Mouse (Mus musculus): ENCODE data around the gene Lbhd2. TPM values are rescaled to one million over a fixed set of nuclear protein-coding genes. Genes with fewer than 3 reads are reported as not detected.

The Lbhd2 gene
- total RNA-seq, 2 experiments from 2014 or later = 1.4 to 4.0 TPM

- peak; percentile 82 for DNase-seq
- intact Hi-C loops (cut with DNase I) = no loop called here
Measured at GRCm38 (mm10) chr12:111401454-111402184, 5.0 kb upstream of the Lbhd2 start.

GRCm38 (mm10) chr12:111404880-111405279 lies 1.7 kb upstream of the Lbhd2 start:
- intact Hi-C loops (cut with DNase I) = no loop called here
- DNase-seq = no peak

GRCm38 (mm10) chr12:111409583-111409982 lies 3.0 kb downstream of the Lbhd2 start:
- intact Hi-C loops (cut with DNase I) = no loop called here
- peak; percentile 79 for DNase-seq

GRCm38 (mm10) chr12:111411631-111412355 lies 5.2 kb downstream of the Lbhd2 start:
- DNase-seq = peak; percentile 76
- intact Hi-C loops (cut with DNase I) = no loop called here

GRCm38 (mm10) chr12:111412581-111413284 lies 6.1 kb downstream of the Lbhd2 start:
- intact Hi-C loops (cut with DNase I) = no loop called here
- no peak for DNase-seq

- DNase-seq = peak; percentile 92
- intact Hi-C loops (cut with DNase I) = no loop called here
Measured at GRCm38 (mm10) chr12:111413300-111413699, 6.7 kb downstream of the Lbhd2 start.

GRCm38 (mm10) chr12:111416921-111417779 lies 10.5 kb downstream of the Lbhd2 start, which contains the start of gene Exoc3l4:
Gene Exoc3l4, plus strand, starts transcription at chr12:111417017.
- DNase-seq = no peak
- intact Hi-C loops (cut with DNase I) = no loop called here

GRCm38 (mm10) chr12:111419918-111420317 lies 13.3 kb downstream of the Lbhd2 start:
- no peak for DNase-seq
- intact Hi-C loops (cut with DNase I) = no loop called here

- intact Hi-C loops (cut with DNase I) = no loop called here
- no peak for DNase-seq
Measured at GRCm38 (mm10) chr12:111420946-111421709, 14.5 kb downstream of the Lbhd2 start.

- DNase-seq = no peak
- intact Hi-C loops (cut with DNase I) = no loop called here
Measured at GRCm38 (mm10) chr12:111422852-111423251, 16.2 kb downstream of the Lbhd2 start.

GRCm38 (mm10) chr12:111423570-111424129 lies 17.0 kb downstream of the Lbhd2 start:
- DNase-seq = no peak
- intact Hi-C loops (cut with DNase I) = no loop called here

GRCm38 (mm10) chr12:111424547-111424946 lies 17.9 kb downstream of the Lbhd2 start:
- intact Hi-C loops (cut with DNase I) = no loop called here
- no peak for DNase-seq

GRCm38 (mm10) chr12:111425258-111425657 lies 18.6 kb downstream of the Lbhd2 start:
- intact Hi-C loops (cut with DNase I) = no loop called here
- peak; percentile 91 for DNase-seq

- intact Hi-C loops (cut with DNase I) = loop anchor here (2.0 kb wide), 1 partner anchor 33 kb away; no protein-coding TSS in a partner anchor
- DNase-seq = peak; percentile 93
Measured at GRCm38 (mm10) chr12:111425789-111426460, 19.3 kb downstream of the Lbhd2 start.

GRCm38 (mm10) chr12:111427438-111428113 lies 21.0 kb downstream of the Lbhd2 start:
- intact Hi-C loops (cut with DNase I) = loop anchor here (2.0 kb wide), 1 partner anchor 31 kb away; no protein-coding TSS in a partner anchor
- DNase-seq = peak; percentile 74

GRCm38 (mm10) chr12:111428364-111428763 lies 21.8 kb downstream of the Lbhd2 start:
- DNase-seq = no peak
- intact Hi-C loops (cut with DNase I) = no loop called here

- DNase-seq = no peak
- intact Hi-C loops (cut with DNase I) = no loop called here
Measured at GRCm38 (mm10) chr12:111428961-111429911, 22.6 kb downstream of the Lbhd2 start.

Measured in left cerebral cortex, postnatal 4 days (tissue).